Mouse (Mus musculus) gastrocnemius, adult 2 months (tissue): ENCODE measurements around the gene Smarcd2. TPM values are rescaled to one million over a fixed set of nuclear protein-coding genes. Genes with fewer than 3 reads are reported as not detected.
"Not testable (repeated sequence)": the region's sequence is repeated elsewhere in the genome, so short reads cannot be mapped to it uniquely, and the experiment has no call there.

Experiments used
- DNase-seq: peaks from one replicate; pipeline ENCODE4 v3.0.0; 2022
- H3K27ac ChIP-seq: fragments of 200-600 bp; 2 replicates; pipeline ENCODE4 v1.8.1; 2022; ENCODE audit warnings: mild to moderate bottlenecking
- H3K4me3 ChIP-seq: fragments of 200-600 bp; 2 replicates; pipeline ENCODE4 v1.8.1; 2022; ENCODE audit warnings: mild to moderate bottlenecking, moderate library complexity
- CTCF ChIP-seq: fragments of 200-600 bp; IDR thresholded peaks from 2 replicates; pipeline ENCODE4 v1.8.1; 2022; ENCODE audit warnings: antibody characterized with exemption, mild to moderate bottlenecking, moderate library complexity
- intact Hi-C: fragments of 180-260 bp; cut with DNase I; formaldehyde crosslinking; loops from one replicate; pipeline ENCODE4 v1.15.1; 2025
- total RNA-seq, 2 experiments: library from RNA; stranded (reverse); gene quantifications; 2 replicates each; pipeline ENCODE4 v1.2.3; 2021

Gene Smarcd2
- total RNA-seq, 2 experiments from 2014 or later = 10.8 to 12.8 TPM

DNA sequence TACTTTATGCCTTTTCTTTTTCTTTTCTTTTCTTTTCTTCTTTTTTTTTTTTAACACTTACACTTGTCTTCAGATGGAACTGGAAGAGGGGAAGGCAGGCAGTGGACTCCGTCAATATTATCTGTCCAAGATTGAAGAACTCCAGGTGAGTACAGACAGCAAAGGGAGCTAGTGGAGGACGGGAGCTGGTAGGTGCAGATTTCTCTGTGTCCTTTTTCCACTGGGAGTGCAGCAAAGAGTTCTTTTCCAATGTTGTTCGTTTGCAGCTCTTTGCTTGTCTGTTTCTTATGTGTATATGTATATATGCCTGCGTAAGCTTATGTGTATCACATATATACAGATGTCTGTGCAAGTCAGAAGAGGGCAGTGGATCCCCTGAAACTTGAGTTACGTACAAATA, 16.0 kb downstream of the Smarcd2 start:
- DNase-seq = no peak
- peak; percentile 54 for TF ChIP-seq CTCF
- intact Hi-C loops = loop anchor here (1.0 to 5.0 kb wide), 3 partner anchors 20 to 136 kb away; partner anchors contain the start of genes Ccdc47, Ddx42 and Tcam1
- Histone ChIP-seq H3K27ac (peak overlapping the region; percentile 94), H3K4me3 (peak overlapping the region; percentile 97)

DNA sequence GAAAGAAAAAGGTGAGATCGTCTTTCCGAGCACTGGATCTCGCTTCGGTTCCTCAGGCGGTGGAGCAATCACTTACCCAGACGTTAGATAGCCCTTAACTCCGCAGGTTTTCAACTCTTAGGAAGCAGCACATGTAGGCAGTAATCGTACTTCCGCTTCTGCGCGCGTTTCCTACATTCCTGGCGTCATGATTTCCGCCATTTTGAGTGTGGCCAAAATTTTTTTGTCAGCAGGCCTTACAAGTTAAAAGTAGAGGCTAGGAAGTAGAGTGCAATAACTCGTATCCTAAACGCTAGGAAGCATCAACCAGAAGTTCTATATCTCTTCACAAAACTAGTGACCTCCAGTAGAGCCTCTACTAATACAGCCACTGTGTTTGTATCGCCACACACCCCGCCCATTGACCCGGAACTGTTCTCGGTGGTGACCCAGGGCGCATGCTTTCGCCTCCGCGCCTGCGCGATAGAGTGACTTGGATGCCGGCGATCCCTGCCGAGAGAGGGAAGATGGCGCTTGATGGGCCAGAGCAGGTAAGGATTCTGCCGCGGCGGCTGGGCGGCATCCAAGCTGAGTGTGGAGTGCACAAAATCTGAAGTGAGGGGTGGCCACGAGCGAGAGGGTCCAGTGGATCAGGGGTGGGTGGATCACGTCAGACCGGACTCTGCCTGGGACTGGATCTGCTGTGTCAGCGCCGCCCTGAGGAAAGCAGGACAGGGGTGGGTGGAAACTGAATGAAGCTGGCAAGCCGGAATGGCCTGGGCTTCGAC, 16.9 kb downstream of the Smarcd2 start, which contains the start of the genes Ftsj3 and Psmc5:
Gene Ftsj3, minus strand, starts transcription at position 395 of the 767 bp plus-strand sequence.
Gene Psmc5, plus strand, starts transcription at position 470 of the 767 bp plus-strand sequence.
- H3K27ac ChIP-seq = peak within 1 kb of the TSS; percentile 94
- peak; percentile 0; the same call in 1 of the 2 replicates for TF ChIP-seq CTCF
- intact Hi-C loops = loop anchor here (1.0 to 5.0 kb wide), 3 partner anchors 20 to 137 kb away; partner anchors contain the start of genes Ccdc47, Ddx42 and Tcam1
- peak; percentile 99 for DNase-seq
- H3K4me3 ChIP-seq = peak within 1 kb of the TSS; percentile 97

DNA sequence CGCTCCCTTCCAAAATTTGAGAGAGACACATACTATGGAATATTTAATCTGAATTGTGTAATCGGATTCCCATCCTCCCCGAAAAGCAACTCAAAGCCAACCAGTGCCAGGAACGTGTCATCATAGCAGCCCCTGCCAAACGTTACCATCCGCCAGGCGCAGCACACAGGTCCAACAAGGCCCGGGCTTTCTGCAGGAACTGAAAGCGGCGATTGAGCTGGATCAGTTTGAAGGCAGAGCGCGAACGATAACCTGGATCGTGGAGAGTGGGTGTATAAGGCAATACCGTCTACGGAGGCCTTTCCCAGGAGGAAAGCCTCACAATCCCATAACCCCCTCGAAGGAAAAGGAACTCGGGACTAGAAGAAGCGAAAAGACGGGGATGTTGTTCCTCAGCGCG, 17.6 kb downstream of the Smarcd2 start:
- Histone ChIP-seq H3K27ac (peak overlapping the region; percentile 94), H3K4me3 (peak overlapping the region; percentile 97)
- TF ChIP-seq CTCF = no peak
- intact Hi-C loops = loop anchor here (5.0 kb wide), 1 partner anchor 38 kb away; the partner anchor contains the start of genes Ccdc47 and Ddx42
- DNase-seq = no peak

DNA sequence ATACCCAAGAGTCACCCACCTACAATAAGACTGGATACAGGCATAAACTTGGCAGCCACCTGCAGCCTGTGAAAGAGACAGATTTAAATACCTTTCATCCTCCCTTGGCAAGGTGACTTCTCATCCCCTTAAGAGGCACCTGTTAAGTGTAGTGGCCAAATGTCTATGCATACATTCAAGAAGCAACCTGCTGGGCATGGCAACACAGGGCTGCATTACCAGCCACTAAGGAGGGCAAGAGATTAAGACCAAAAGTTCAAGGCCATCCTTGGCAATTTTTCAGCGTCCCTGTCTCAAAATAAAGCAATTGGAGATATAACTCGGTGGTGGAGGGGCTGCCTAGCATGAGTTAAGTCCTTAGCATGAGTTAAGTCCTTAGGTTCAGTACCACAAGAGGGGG, 18.0 kb downstream of the Smarcd2 start:
- intact Hi-C loops = loop anchor here (5.0 kb wide), 1 partner anchor 37 kb away; the partner anchor contains the start of genes Ccdc47 and Ddx42
- Histone ChIP-seq H3K4me3 (peak overlapping the region; percentile 97), H3K27ac (peak overlapping the region; percentile 94)

DNA sequence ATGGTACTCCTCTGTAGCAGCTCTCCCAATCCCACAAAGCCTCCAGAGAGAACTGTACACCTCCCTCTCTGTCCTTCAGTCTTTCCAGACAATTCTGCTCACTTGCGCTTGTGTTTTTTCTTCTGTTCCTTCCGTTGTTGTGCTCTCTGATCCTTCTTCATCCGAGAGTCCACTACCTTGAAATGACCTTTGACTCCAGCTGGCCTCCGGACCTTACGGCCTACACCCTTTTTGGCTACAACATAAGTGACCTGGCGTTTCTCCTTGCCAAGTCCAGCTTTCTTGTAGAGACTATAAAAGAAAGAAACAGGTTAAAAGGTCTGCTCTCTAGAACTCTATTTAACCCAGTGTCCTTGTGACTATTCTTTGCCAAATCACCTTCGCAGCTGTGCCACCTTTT, 23.4 kb downstream of the Smarcd2 start:
- intact Hi-C loops = no loop called here
- Histone ChIP-seq H3K4me3 (no peak overlapping the region), H3K27ac (no peak overlapping the region)
- DNase-seq = no peak
- no peak for TF ChIP-seq CTCF

More for the DNA sequence above, 18.0 kb downstream of the Smarcd2 start:
- DNase-seq = no peak
- no peak for TF ChIP-seq CTCF

DNA sequence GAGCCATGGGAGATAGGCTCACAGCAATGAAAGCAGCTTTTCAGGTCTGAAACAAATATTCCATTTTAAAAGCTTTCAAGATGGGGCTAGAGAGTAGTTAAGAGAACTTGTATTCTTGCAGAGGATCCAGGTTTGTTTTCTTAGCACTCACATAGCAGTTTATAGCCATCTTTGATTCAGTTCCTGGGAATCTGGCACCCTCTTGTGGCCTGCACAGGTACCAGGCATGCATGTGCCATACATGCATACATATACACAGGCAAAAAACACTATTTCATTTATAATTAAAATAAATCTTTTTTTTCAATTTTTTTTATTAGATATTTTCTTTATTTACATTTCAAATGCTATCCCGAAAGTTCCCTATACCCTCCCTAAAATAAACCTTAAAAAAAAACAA, 25.9 kb downstream of the Smarcd2 start:
- Histone ChIP-seq H3K27ac (no peak overlapping the region), H3K4me3 (no peak overlapping the region)
- intact Hi-C loops = no loop called here
- TF ChIP-seq CTCF = peak; percentile 55
- DNase-seq = no peak

DNA sequence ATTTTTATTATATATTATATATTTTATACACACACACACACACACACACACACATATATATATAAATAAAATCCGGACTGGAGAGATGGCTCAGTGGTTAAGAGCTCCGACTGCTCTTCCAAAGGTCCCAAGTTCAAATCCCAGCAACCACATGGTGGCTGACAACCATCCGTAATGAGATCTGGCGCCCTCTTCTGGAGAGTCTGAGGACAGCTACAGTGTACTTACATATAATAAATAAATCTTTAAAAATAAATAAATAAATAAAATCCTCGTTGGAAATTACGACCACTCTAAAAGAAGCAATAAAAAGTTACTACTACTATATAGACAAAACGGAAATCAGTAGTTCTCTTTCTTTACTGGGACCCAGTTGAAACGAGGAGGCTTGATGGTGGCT, 38.8 kb downstream of the Smarcd2 start:
- H3K4me3 ChIP-seq, H3K27ac ChIP-seq, intact Hi-C loops, DNase-seq: not testable (repeated sequence)
- peak; percentile 50 for TF ChIP-seq CTCF

DNA sequence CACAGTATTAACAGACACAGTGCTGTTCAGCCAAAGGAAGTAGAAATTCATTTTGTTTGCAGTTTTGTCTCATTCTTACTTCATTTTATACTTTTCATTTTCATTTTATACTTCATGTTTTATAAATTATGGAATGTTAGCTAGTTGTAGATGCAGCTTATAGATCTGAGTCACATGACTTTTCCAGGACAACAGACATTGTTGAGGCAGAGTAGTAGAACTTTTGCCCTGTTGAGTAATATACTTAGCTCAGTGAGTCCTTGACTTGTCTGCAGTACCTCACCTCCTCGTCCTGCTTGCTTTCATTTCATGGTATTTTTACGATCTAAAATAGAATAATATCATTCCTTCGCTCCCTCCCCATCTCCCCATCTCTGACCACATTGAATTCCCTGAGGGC, 52.2 kb downstream of the Smarcd2 start:
- TF ChIP-seq CTCF = no peak
- H3K4me3 ChIP-seq = no peak overlapping the region
- no peak overlapping the region for H3K27ac ChIP-seq
- intact Hi-C loops = no loop called here
- DNase-seq = no peak

DNA sequence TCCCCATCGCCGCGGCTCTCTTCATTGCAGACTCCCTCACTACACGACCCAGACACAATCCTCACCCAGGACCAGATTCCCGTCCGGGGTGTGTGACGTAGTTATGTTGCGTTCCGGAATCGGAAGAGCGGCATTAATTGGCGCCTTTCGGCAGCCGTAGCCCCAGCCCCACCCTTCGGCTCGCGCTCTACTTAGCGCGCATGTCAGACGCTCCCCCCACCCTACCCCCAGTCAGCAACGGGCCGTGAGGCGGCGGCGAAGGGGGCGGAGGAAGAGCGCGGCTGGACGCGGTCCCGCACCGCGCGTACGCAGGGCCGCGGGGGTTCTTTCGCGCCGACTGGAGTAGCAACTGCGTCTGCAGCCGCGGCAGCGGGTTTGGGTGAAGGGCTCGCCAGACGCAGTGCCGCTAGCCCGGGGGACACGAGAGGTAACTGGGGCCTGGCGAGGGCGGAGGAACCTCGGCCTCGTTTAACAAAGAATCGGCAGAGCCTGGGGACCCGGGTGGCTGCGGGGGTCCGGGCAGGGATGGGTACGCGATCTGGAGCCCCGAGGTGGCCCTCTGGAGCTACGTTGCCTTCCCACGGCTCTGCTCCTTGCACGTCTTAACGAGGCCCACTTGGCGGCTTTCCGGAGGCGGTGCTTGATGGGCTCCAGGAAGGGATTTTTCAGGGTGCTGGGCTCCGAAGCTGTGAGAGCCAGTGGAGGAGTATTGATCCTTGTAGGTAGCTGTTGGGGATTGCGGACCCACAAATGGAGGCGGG, 55.9 kb downstream of the Smarcd2 start, which contains the start of gene Ddx42:
Gene Ddx42, plus strand, starts transcription at position 197 of the 761 bp plus-strand sequence.
- Histone ChIP-seq H3K4me3 (peak within 1 kb of the TSS; percentile 94), H3K27ac (peak within 1 kb of the TSS; percentile 98)
- no peak for TF ChIP-seq CTCF
- peak; percentile 95 for DNase-seq
- intact Hi-C loops = loop anchor here (5.0 kb wide), 2 partner anchors 40 to 55 kb away; partner anchors contain the start of genes Ftsj3, Psmc5 and Smarcd2

DNA sequence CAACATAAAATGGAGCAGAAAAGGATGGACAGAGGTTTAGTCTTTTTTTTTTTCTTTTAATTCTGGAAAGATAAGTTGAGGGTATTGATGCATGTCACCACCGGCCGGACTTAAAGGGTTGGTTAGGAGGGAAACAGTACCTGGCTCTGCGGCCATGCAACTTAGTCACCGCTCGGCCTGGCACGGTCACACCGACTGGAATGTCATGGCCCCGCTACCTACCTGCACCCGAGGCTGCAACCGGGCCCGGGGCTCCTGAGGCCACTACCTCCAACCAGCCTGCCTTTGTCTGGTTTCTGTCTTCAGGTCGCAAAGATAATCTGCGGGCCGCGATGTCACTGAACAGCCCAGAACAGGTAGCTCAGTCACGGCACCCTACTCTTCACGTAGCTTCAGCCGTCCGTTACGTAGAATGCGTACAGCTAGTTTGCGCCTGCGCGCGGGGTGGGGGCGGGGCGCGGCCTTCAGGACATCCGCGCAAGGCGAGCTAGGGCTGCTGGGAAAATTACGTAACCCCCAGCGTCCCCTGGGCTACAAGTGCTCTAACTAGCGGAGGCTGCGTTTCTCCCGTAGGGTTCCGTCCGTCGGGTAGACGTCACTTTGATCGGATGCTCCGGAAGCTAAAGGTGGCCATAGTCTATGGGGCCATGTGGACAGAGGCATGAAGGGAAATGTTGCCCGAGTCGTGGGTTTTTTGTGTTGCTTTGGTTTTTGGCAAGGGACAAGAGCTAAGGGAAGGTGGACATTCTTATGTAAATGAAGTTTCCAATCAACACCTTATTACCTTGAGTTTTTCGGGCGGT, 56.6 kb downstream of the Smarcd2 start, which contains the start of gene Ccdc47:
Gene Ccdc47, minus strand, starts transcription at position 418 of the 803 bp plus-strand sequence.
- Histone ChIP-seq H3K4me3 (peak within 1 kb of the TSS; percentile 94), H3K27ac (peak within 1 kb of the TSS; percentile 98)
- intact Hi-C loops = loop anchor here (5.0 kb wide), 2 partner anchors 41 to 56 kb away; partner anchors contain the start of genes Ftsj3, Psmc5 and Smarcd2
- DNase-seq = peak; percentile 97
- no peak for TF ChIP-seq CTCF

DNA sequence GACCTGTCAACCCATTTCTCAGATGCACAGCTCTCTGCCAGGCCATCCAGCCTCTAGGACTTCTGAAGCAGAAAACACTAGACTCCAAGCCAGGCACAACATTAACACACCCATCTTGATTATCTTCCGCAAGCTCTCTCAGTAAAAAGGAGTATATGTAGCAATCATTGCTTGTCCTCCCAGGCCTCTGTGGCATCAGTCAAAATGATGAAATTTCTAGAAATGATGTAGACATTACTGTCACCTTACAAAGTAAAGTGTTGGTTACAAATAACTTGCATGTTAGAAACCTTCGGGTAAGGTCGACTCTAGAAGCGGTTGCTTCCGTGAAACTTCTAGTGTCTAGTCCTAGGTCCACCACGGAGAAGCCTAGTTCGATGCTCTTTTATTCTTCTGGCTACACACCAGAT, 57.3 kb downstream of the Smarcd2 start:
- no peak for TF ChIP-seq CTCF
- H3K4me3 ChIP-seq = peak overlapping the region; percentile 94
- peak overlapping the region; percentile 98 for H3K27ac ChIP-seq
- intact Hi-C loops = loop anchor here (5.0 kb wide), 2 partner anchors 42 to 57 kb away; partner anchors contain the start of genes Ftsj3, Psmc5 and Smarcd2
- no peak for DNase-seq
